ENCODE assay signal across 16 mouse cellular contexts in the genomic region with DNA sequence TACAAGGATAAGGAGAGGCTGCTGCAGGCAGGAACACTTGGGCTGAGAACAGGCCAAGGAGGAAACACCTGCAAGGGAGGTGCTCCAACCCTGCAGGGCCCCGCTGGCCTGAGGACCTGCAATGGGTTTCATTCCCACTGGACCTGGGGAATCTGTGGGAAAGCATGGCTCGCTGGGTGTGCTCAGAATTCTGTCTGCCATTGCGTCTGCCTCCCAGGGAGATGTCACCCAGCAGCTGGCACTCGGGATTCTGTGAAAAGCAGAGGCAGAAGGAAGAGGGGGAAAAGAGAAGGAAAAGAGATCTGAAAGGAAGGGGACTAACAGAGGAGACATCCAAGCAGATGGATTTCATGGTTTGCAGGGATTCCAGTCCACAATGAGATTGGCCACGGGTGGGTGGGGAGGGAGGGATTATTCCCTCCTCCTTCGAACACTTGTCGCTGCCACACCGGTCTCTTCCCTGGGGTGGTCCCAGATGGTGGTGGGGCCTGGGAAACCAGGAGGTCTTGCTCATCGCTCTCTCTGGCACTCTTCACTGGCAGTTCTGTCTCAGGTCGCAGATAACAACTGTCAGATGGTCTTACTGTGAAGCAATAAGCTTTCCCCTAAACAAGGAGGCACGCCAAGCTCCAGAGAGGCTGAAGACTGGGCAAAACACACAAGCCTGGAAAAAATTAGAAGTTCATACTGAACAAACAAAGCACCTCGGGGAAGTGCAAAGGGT. TPM values are rescaled to one million over a fixed set of nuclear protein-coding genes. Genes with fewer than 3 reads are reported as not detected.
DNase-seq lines count a peak whose midpoint lies in the region; ATAC-seq and TF ChIP-seq lines count a peak whose summit lies in the region.
"Had no signal": no experiment of that assay in that cellular context is flagged by ENCODE, and none has a peak within 500 bp of the region (broad histone marks: within the 10 kb centered on the region; RNA-seq: fewer than 3 reads in every experiment).

No protein-coding gene starts in this region.

- no peak overlapping the region for H3K4me3 ChIP-seq in hindbrain, postnatal 0 days (ENCODE audit: low read length)
- no peak overlapping the region for H3K4me3 ChIP-seq in hindbrain, embryonic 14.5 days (replicated peaks; ENCODE audit: low read length)
- no peak overlapping the region for H3K4me3 ChIP-seq in embryonic facial prominence, embryonic 11.5 days (ENCODE audit: low read depth, low read length)
- H3K4me3 ChIP-seq: layer of hippocampus, adult 2 months had no signal

- no peaks in the 10 kb centered on the region for H3K27me3 ChIP-seq in hindbrain, postnatal 0 days (ENCODE audit: insufficient read depth, low read length)
- H3K27me3 ChIP-seq in hindbrain, embryonic 14.5 days (ENCODE audit: control insufficient read depth, insufficient read depth, low read length): no peaks in the 10 kb centered on the region
- no peaks in the 10 kb centered on the region for H3K27me3 ChIP-seq in embryonic facial prominence, embryonic 11.5 days (ENCODE audit: control insufficient read depth, insufficient read depth, low read length)

- peak; percentile 79 for ATAC-seq in hindbrain, postnatal 0 days
- ATAC-seq in hindbrain, embryonic 14.5 days (ENCODE audit: low FRiP score): no peak
- no peak for ATAC-seq in embryonic facial prominence, embryonic 11.5 days (replicated peaks; ENCODE audit: insufficient number of reproducible peaks, low FRiP score, low TSS enrichment, low read depth)

- peak overlapping the region; percentile 52; the same call in 1 of the 2 replicates for H3K27ac ChIP-seq in hindbrain, postnatal 0 days
- H3K27ac ChIP-seq in hindbrain, embryonic 14.5 days: no peak overlapping the region
- H3K27ac ChIP-seq in embryonic facial prominence, embryonic 11.5 days (replicated peaks; ENCODE audit: low read depth, low read length): no peak overlapping the region
- H3K27ac ChIP-seq: layer of hippocampus, adult 2 months had no signal

- TF ChIP-seq CTCF in hindbrain, postnatal 0 days (IDR thresholded peaks at IDR 0.05; ENCODE audit: low read depth): no peak

- WGBS in hindbrain, postnatal 0 days: 24% methylated on average over 12 of the region's 12 CpGs
- WGBS in hindbrain, embryonic 14.5 days: 37% methylated on average over 12 of the region's 12 CpGs
- WGBS in embryonic facial prominence, embryonic 11.5 days: 41% methylated on average over 12 of the region's 12 CpGs

- no peaks in the 10 kb centered on the region for H3K36me3 ChIP-seq in hindbrain, postnatal 0 days (ENCODE audit: insufficient read depth, low read length)
- H3K36me3 ChIP-seq in hindbrain, embryonic 14.5 days (replicated peaks; ENCODE audit: control insufficient read depth, insufficient read depth): no peaks in the 10 kb centered on the region
- H3K36me3 ChIP-seq in embryonic facial prominence, embryonic 11.5 days (replicated peaks; ENCODE audit: control insufficient read depth, insufficient read depth, low read depth, low read length): no peaks in the 10 kb centered on the region

- H3K4me1 ChIP-seq in hindbrain, postnatal 0 days (ENCODE audit: insufficient read depth, low read length): no peaks in the 10 kb centered on the region
- 0 out of 2 replicates have a peak, but pooled peaks cover 5% of the 10 kb centered on the region for H3K4me1 ChIP-seq in hindbrain, embryonic 14.5 days (replicated peaks; ENCODE audit: control insufficient read depth, insufficient read depth, low read length)
- no peaks in the 10 kb centered on the region; the same call in 1 of the 2 replicates for H3K4me1 ChIP-seq in embryonic facial prominence, embryonic 11.5 days (ENCODE audit: control insufficient read depth, insufficient read depth, low read length)

- DNase-seq in gastrocnemius, postnatal 25 days: peak; percentile 5
- DNase-seq in gastrocnemius, postnatal 4 days (ENCODE audit: low spot score in 2 of 2): no peak
- DNase-seq in hindbrain, postnatal 0 days (ENCODE audit: low spot score): peak; percentile 61
- no peak for DNase-seq in hindbrain, embryonic 14.5 days (ENCODE audit: low spot score)
- DNase-seq in NIH3T3 (ENCODE audit: low read depth): peak; percentile 43
- DNase-seq in embryonic facial prominence, embryonic 11.5 days (ENCODE audit: low spot score): peak; percentile 33
- DNase-seq in thymus, postnatal 4 days: no peak
- DNase-seq in urinary bladder, postnatal 10 days (ENCODE audit: low spot score): no peak
- DNase-seq: adrenal gland, postnatal 10 days; cerebellum, adult 18-20 months; kidney, adult 8-10 months; lung, postnatal 36 days; right cerebral cortex, postnatal 25 days had no signal

- H3K9ac ChIP-seq in hindbrain, postnatal 0 days (replicated peaks; ENCODE audit: low read length): no peak overlapping the region
- no peak overlapping the region for H3K9ac ChIP-seq in hindbrain, embryonic 14.5 days
- H3K9ac ChIP-seq in embryonic facial prominence, embryonic 11.5 days (replicated peaks; ENCODE audit: low read length): no peak overlapping the region

- no peaks in the 10 kb centered on the region for H3K9me3 ChIP-seq in hindbrain, postnatal 0 days (ENCODE audit: low read length)
- H3K9me3 ChIP-seq in hindbrain, embryonic 14.5 days (ENCODE audit: control insufficient read depth, low read length): no peaks in the 10 kb centered on the region
- no peaks in the 10 kb centered on the region for H3K9me3 ChIP-seq in embryonic facial prominence, embryonic 11.5 days (replicated peaks; ENCODE audit: control insufficient read depth, low read length)

- peak overlapping the region; percentile 8; the same call in 1 of the 2 replicates for H3K4me2 ChIP-seq in hindbrain, postnatal 0 days (ENCODE audit: low read depth, low read length)
- no peak overlapping the region for H3K4me2 ChIP-seq in hindbrain, embryonic 14.5 days (replicated peaks)
- H3K4me2 ChIP-seq in embryonic facial prominence, embryonic 11.5 days (ENCODE audit: low read depth, low read length): no peak overlapping the region

RNA-seq across cellular contexts. Expression of gene Gm9747, which starts 12.1 kb away (rescaled TPM):
- total RNA-seq in gastrocnemius, postnatal 25 days (2021): not detected
- total RNA-seq in gastrocnemius, postnatal 4 days (2021): not detected
- total RNA-seq in hindbrain, postnatal 0 days (2014; rRNA removed): not detected in 2 replicates
- 17.5 and 17.7 TPM in 2 replicates for polyA plus RNA-seq in hindbrain, postnatal 0 days (2015; fragmentation: Nextera tagmentation; extraction: Ambion mirVana)
- 32.6 and 34.5 TPM in 2 replicates for polyA plus RNA-seq in hindbrain, embryonic 14.5 days (2014; fragmentation: Nextera tagmentation; extraction: Ambion mirVana)
- polyA plus RNA-seq in embryonic facial prominence, embryonic 11.5 days (2014; fragmentation: Nextera tagmentation; extraction: Ambion mirVana): 31.9 and 35.9 TPM in 2 replicates
- total RNA-seq: adrenal gland, postnatal 10 days; gastrocnemius, adult 8-10 months; layer of hippocampus, adult 2 months; left cerebral cortex, postnatal 25 days had no signal

Comparison
In these comparisons a context has a peak if more than half of its experiments do, and no peak if none do; other contexts are left out.
1. DNase-seq: peak in gastrocnemius, postnatal 25 days (single experiment), hindbrain, postnatal 0 days (single experiment), NIH3T3 (single experiment) and embryonic facial prominence, embryonic 11.5 days (single experiment); none in gastrocnemius, postnatal 4 days (0 of 2), hindbrain, embryonic 14.5 days (single experiment), thymus, postnatal 4 days (single experiment) and urinary bladder, postnatal 10 days (single experiment).